Mouse (Mus musculus) megakaryocyte, embryonic 14.5 days (primary cell): ENCODE measurements around the gene Slc9a1.

Source experiments
- FLI1 ChIP-seq: IDR thresholded peaks from 2 replicates; pipeline ENCODE4 v1.6.1; 2012; ENCODE audit warnings: low read length, inconsistent platforms, mixed read lengths
- GATA1 ChIP-seq: IDR thresholded peaks from 3 replicates; pipeline ENCODE4 v1.6.1; 2012; ENCODE audit warnings: mixed read lengths, low read length, inconsistent platforms, borderline replicate concordance

GRCm38 (mm10) chr4:133421989-133422388 lies 52.5 kb downstream of the Slc9a1 start:
- TF ChIP-seq GATA1 (no peak), FLI1 (no peak)
